In genomic region chr16:14158536-14158935, GRCm38 (mm10) we compare ENCODE assay signal across 7 mouse cellular contexts. TPM values are rescaled to one million over a fixed set of nuclear protein-coding genes. Genes with fewer than 3 reads are reported as not detected.
DNase-seq lines count a peak whose midpoint lies in the region; ATAC-seq and TF ChIP-seq lines count a peak whose summit lies in the region.

No protein-coding gene starts in this region.

- H3K27ac ChIP-seq in lung, embryonic 14.5 days (ENCODE audit: low read depth): peak overlapping the region; percentile 71
- H3K27ac ChIP-seq in embryonic fibroblast, embryonic 13.5 days (ENCODE audit: insufficient read depth, low read length): peak overlapping the region; percentile 37; the same call in 1 of the 2 replicates
- peak overlapping the region; percentile 94 for H3K27ac ChIP-seq in limb, embryonic 10.5 days
- H3K27ac ChIP-seq in neural tube, embryonic 15.5 days (replicated peaks): peak overlapping the region; percentile 84

- no peaks in the 10 kb centered on the region for H3K9me3 ChIP-seq in lung, embryonic 14.5 days (ENCODE audit: low read depth, low read length)
- H3K9me3 ChIP-seq in limb, embryonic 10.5 days (replicated peaks): no peaks in the 10 kb centered on the region
- H3K9me3 ChIP-seq in neural tube, embryonic 15.5 days (replicated peaks): no peaks in the 10 kb centered on the region

- 0 out of 2 replicates have a peak, but pooled peaks cover 3% of the 10 kb centered on the region for H3K4me1 ChIP-seq in lung, embryonic 14.5 days (ENCODE audit: insufficient read depth)
- no peaks in the 10 kb centered on the region; the same call in 1 of the 2 replicates for H3K4me1 ChIP-seq in embryonic fibroblast, embryonic 13.5 days (ENCODE audit: control insufficient read depth, insufficient read depth, low read length)
- H3K4me1 ChIP-seq in limb, embryonic 10.5 days: peaks cover 17% of the 10 kb centered on the region
- H3K4me1 ChIP-seq in neural tube, embryonic 15.5 days: peaks cover 24% of the 10 kb centered on the region

- H3K9ac ChIP-seq in lung, embryonic 14.5 days: peak overlapping the region; percentile 75
- peak overlapping the region; percentile 70 for H3K9ac ChIP-seq in neural tube, embryonic 15.5 days (replicated peaks)

- 7% methylated on average over 7 of the region's 7 CpGs for WGBS in lung, embryonic 14.5 days
- WGBS in limb, embryonic 10.5 days: 10% methylated on average over 7 of the region's 7 CpGs
- 9% methylated on average over 7 of the region's 7 CpGs for WGBS in neural tube, embryonic 15.5 days

- H3K4me3 ChIP-seq in lung, embryonic 14.5 days (ENCODE audit: low read depth, low read length): peak overlapping the region; percentile 72
- peak overlapping the region; percentile 98 for H3K4me3 ChIP-seq in embryonic fibroblast, embryonic 13.5 days (ENCODE audit: insufficient read depth, low read length)
- H3K4me3 ChIP-seq in limb, embryonic 10.5 days: peak overlapping the region; percentile 77
- H3K4me3 ChIP-seq in neural tube, embryonic 15.5 days (replicated peaks): peak overlapping the region; percentile 74

- no peak for ATAC-seq in lung, embryonic 14.5 days (ENCODE audit: insufficient read depth)
- no peak for ATAC-seq in neural tube, embryonic 15.5 days (ENCODE audit: low FRiP score)

- DNase-seq in lung, embryonic 14.5 days: no peak
- no peak for DNase-seq in lung, adult 18-20 months
- DNase-seq in limb, embryonic 10.5 days (ENCODE audit: low spot score): no peak
- DNase-seq in spleen, adult 12 weeks (ENCODE audit: low spot score): no peak
- no peak for DNase-seq in layer of hippocampus, adult 9-11 months

- peak overlapping the region; percentile 68 for H3K4me2 ChIP-seq in lung, embryonic 14.5 days
- peak overlapping the region; percentile 79 for H3K4me2 ChIP-seq in neural tube, embryonic 15.5 days

- TF ChIP-seq POLR2A in embryonic fibroblast, embryonic 13.5 days (IDR thresholded peaks at IDR 0.05; ENCODE audit: low read depth, low read length): no peak

- H3K36me3 ChIP-seq in lung, embryonic 14.5 days (ENCODE audit: insufficient read depth): peaks cover 5% of the 10 kb centered on the region; the same call in 1 of the 2 replicates
- peaks cover 11% of the 10 kb centered on the region for H3K36me3 ChIP-seq in limb, embryonic 10.5 days
- H3K36me3 ChIP-seq in neural tube, embryonic 15.5 days: peaks cover 2% of the 10 kb centered on the region; the same call in 1 of the 2 replicates

- no peaks in the 10 kb centered on the region for H3K27me3 ChIP-seq in lung, embryonic 14.5 days (ENCODE audit: insufficient read depth, low read length)
- H3K27me3 ChIP-seq in limb, embryonic 10.5 days (ENCODE audit: low read depth, poor library complexity, severe bottlenecking): no peaks in the 10 kb centered on the region
- no peaks in the 10 kb centered on the region for H3K27me3 ChIP-seq in neural tube, embryonic 15.5 days (replicated peaks)

- TF ChIP-seq CTCF in lung, embryonic 14.5 days (IDR thresholded peaks at IDR 0.05; ENCODE audit: low read depth): no peak
- no peak for TF ChIP-seq CTCF in embryonic fibroblast, embryonic 13.5 days (IDR thresholded peaks at IDR 0.05; ENCODE audit: borderline replicate concordance, insufficient read depth, low read length)

RNA-seq across cellular contexts. Expression of gene Nde1, which starts 4.5 kb away (rescaled TPM):
- polyA plus RNA-seq in lung, embryonic 14.5 days (2014; fragmentation: Nextera tagmentation; extraction: Ambion mirVana): 157 and 158 TPM in 2 replicates
- 57.1 and 65.1 TPM in 2 replicates for polyA plus RNA-seq in embryonic fibroblast, embryonic 13.5 days (2011; ENCODE audit: insufficient read length, low read depth, missing spikeins)
- 188 and 189 TPM in 2 replicates for polyA plus RNA-seq in limb, embryonic 10.5 days (2016; fragmentation: Nextera tagmentation; extraction: Ambion mirVana)
- 18.5 and 36.8 TPM in 2 replicates for polyA plus RNA-seq in neural tube, embryonic 15.5 days (2015; fragmentation: Nextera tagmentation; extraction: Ambion mirVana)

RNA-seq across cellular contexts. Expression of gene Marf1, which starts 4.6 kb away (rescaled TPM):
- polyA plus RNA-seq in lung, embryonic 14.5 days (2014; fragmentation: Nextera tagmentation; extraction: Ambion mirVana): 16.4 and 17.3 TPM in 2 replicates
- 37.7 and 40.0 TPM in 2 replicates for polyA plus RNA-seq in embryonic fibroblast, embryonic 13.5 days (2011; ENCODE audit: insufficient read length, low read depth, missing spikeins)
- polyA plus RNA-seq in limb, embryonic 10.5 days (2016; fragmentation: Nextera tagmentation; extraction: Ambion mirVana): 13.7 and 17.0 TPM in 2 replicates
- polyA plus RNA-seq in neural tube, embryonic 15.5 days (2015; fragmentation: Nextera tagmentation; extraction: Ambion mirVana): 14.6 and 15.9 TPM in 2 replicates

Comparison
In these comparisons a context has a peak if more than half of its experiments do, and no peak if none do; other contexts are left out.
1. H3K27ac ChIP-seq: peak in every context shown above with its lines; median percentile 94 in limb, embryonic 10.5 days; 84 in neural tube, embryonic 15.5 days; 71 in lung, embryonic 14.5 days; 37 in embryonic fibroblast, embryonic 13.5 days.